Mouse (Mus musculus) stomach, postnatal 0 days (tissue): Measurements from ENCODE around the gene Prmt8. TPM values are rescaled to one million over a fixed set of nuclear protein-coding genes. Genes with fewer than 3 reads are reported as not detected.

Experiments
- ATAC-seq: fragments of 200-750 bp; cut with Nextera tagmentation; 2 replicates; pipeline ENCODE4 v1.8.0; 2017; ENCODE audit not compliant: low FRiP score, low TSS enrichment
- DNase-seq: peaks from one replicate; pipeline ENCODE4 v3.0.0-alpha.2; 2016; ENCODE audit warnings: low spot score
- H3K27ac ChIP-seq: fragments of 300-500 bp; sonication (generic); replicated peaks from 2 replicates; pipeline ENCODE4 v1.5.1; 2014; ENCODE audit warnings: mild to moderate bottlenecking, control low read depth
- H3K27me3 ChIP-seq: fragments of 300-500 bp; sonication (generic); 2 replicates; pipeline ENCODE4 v1.6.1; 2014; ENCODE audit warnings: low read length; ENCODE audit not compliant: control insufficient read depth, insufficient read depth
- H3K36me3 ChIP-seq: fragments of 300-500 bp; sonication (generic); 2 replicates; pipeline ENCODE4 v1.6.1; 2014; ENCODE audit warnings: low read length, mixed read lengths; ENCODE audit not compliant: control insufficient read depth, insufficient read depth
- H3K4me1 ChIP-seq: fragments of 300-500 bp; sonication (generic); replicated peaks from 2 replicates; pipeline ENCODE4 v1.6.1; 2014; ENCODE audit warnings: antibody characterized with exemption; ENCODE audit not compliant: control insufficient read depth, insufficient read depth
- H3K4me2 ChIP-seq: fragments of 300-500 bp; sonication (generic); replicated peaks from 2 replicates; pipeline ENCODE4 v1.6.1; 2014; ENCODE audit warnings: low read depth, mild to moderate bottlenecking, control low read depth, moderate library complexity
- H3K4me3 ChIP-seq: fragments of 300-500 bp; sonication (generic); 2 replicates; pipeline ENCODE4 v1.5.1; 2014; ENCODE audit warnings: low read depth, low read length, control low read depth
- H3K9ac ChIP-seq: fragments of 300-500 bp; sonication (generic); 2 replicates; pipeline ENCODE4 v1.6.1; 2014; ENCODE audit warnings: mild to moderate bottlenecking, low read length, control low read depth, mixed read lengths
- H3K9me3 ChIP-seq: fragments of 300-500 bp; sonication (generic); 2 replicates; pipeline ENCODE4 v1.6.1; 2016; ENCODE audit warnings: low read length; ENCODE audit not compliant: control insufficient read depth
- CTCF ChIP-seq: IDR thresholded peaks from 2 replicates; pipeline ENCODE4 v1.5.1; 2016; ENCODE audit warnings: antibody characterized with exemption, low read depth, mild to moderate bottlenecking, moderate library complexity
- EP300 ChIP-seq: optimal IDR thresholded peaks from 2 replicates; pipeline ENCODE3; 2016; ENCODE audit warnings: antibody characterized with exemption
- WGBS: fragments of 180-500 bp; shearing (Covaris S2); extraction: QIAGEN DNeasy Blood & Tissue Kit; methylation state at CpG from one replicate; pipeline ENCODE4 v1.1.7; 2014; 5-methylcytosine and 5-hydroxymethylcytosine counted together
- polyA plus RNA-seq: library from polyadenylated mRNA; unstranded; fragments of >200 nt; fragmentation: Nextera tagmentation; extraction: Ambion mirVana; gene quantifications from 2 replicates; pipeline ENCODE4 v1.2.1, GENCODE M21; 2015

Prmt8 gene
- polyA plus RNA-seq, 1 experiment from 2014 or later = 0.12 TPM

DNA sequence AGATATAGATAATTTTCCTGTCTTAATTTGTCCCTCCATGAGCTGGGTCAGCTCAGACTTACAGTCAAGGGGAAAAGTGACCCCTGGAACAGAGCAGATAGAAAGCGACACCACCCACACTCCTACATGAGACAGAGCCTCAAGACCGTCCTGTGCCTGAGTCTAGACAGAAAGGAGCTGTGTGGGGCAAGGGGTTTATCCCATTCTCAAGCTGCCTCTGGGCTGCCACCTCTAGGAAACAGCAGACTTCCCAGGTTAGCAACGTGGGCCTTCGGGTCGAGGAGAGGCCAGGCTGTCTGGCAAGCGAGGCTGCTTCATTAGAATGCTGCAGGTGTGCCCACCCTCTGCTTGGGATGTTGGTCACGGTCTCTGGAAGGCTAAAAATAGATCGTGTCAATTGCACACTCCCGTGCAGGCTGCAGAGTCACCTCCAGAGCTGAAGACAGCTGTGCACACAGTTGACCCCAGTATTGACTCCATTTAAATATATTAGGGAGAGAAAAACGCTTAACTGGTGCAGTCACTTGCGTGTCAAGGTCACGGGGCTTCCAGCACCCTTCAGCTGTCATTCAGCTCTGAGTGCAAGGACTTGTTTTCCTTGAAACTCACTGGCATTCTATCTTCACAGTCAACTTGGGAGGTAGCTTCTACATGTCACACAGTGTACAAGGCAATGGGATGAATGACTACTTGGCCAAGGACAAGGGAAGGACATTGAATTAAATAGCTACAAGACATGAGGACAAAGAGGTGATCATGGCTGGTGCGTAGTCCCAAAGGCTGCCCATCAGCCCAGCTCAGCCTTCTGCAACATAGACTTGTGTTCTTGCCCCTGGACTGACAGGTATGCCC lies 33.9 kb downstream of the Prmt8 start:
- Histone ChIP-seq H3K36me3 (no peaks in the 10 kb centered on the region), H3K27ac (no peak overlapping the region), H3K9ac (no peak overlapping the region), H3K4me1 (no peaks in the 10 kb centered on the region), H3K4me2 (no peak overlapping the region), H3K9me3 (no peaks in the 10 kb centered on the region), H3K27me3 (no peaks in the 10 kb centered on the region), H3K4me3 (no peak overlapping the region)
- 49% methylated on average over 13 of the region's 13 CpGs for WGBS
- ATAC-seq = no peak
- DNase-seq = no peak
- TF ChIP-seq CTCF = no peak
- TF ChIP-seq EP300 = no peak

DNA sequence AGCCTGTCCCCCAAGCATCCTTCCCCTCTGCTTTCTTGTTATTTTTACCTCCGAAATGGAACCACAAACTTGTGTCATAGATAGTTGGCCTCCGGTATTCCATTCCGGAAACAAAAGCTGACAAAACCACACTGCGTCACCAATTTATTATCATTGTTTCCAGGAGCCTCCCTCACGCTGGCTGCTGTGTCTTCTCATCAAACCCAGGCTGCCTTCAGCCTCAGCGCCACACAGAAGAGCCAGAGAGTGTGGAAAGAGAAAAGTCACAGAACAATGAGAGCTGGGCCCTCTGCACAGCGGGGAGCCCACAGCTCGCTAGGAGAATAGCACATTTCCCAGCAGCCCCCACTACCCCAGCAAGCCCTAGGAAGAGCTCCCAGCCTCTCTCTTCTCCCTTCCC lies 46.1 kb downstream of the Prmt8 start:
- 58% methylated on average over 8 of the region's 8 CpGs for WGBS
- H3K27me3 ChIP-seq = no peaks in the 10 kb centered on the region
- no peak overlapping the region for H3K4me2 ChIP-seq
- no peak overlapping the region for H3K4me3 ChIP-seq
- no peaks in the 10 kb centered on the region for H3K36me3 ChIP-seq
- no peak overlapping the region for H3K9ac ChIP-seq
- no peak for DNase-seq
- no peaks in the 10 kb centered on the region for H3K9me3 ChIP-seq
- H3K4me1 ChIP-seq = no peaks in the 10 kb centered on the region
- no peak for TF ChIP-seq EP300
- TF ChIP-seq CTCF = no peak
- no peak overlapping the region for H3K27ac ChIP-seq
- no peak for ATAC-seq

DNA sequence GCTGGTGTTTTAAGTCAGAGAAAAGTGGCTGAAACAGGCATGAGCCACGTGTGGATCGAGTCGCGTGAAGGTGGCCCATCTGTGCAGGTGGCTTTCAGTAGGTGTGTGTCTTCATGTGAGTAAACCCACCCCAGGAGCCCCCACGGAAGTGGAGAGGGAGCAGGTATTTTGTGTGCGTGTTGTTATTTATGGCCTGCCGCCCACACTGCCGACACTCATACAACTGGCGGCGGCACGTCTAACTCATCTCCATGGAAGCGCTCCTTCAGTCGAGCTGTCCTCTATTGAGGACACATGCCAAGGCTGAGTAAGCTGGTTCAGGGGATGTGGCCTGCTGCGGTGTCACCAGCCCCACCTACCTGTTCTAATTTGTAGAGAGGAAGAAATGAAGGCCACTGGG lies 49.4 kb downstream of the Prmt8 start:
- no peaks in the 10 kb centered on the region for H3K27me3 ChIP-seq
- H3K4me3 ChIP-seq = no peak overlapping the region
- H3K36me3 ChIP-seq = no peaks in the 10 kb centered on the region
- no peaks in the 10 kb centered on the region for H3K9me3 ChIP-seq
- WGBS = 85% methylated on average over 14 of the region's 14 CpGs
- TF ChIP-seq CTCF = no peak
- TF ChIP-seq EP300 = no peak
- no peak overlapping the region for H3K4me2 ChIP-seq
- H3K9ac ChIP-seq = no peak overlapping the region
- no peak for ATAC-seq
- no peaks in the 10 kb centered on the region for H3K4me1 ChIP-seq
- H3K27ac ChIP-seq = no peak overlapping the region
- DNase-seq = no peak

DNA sequence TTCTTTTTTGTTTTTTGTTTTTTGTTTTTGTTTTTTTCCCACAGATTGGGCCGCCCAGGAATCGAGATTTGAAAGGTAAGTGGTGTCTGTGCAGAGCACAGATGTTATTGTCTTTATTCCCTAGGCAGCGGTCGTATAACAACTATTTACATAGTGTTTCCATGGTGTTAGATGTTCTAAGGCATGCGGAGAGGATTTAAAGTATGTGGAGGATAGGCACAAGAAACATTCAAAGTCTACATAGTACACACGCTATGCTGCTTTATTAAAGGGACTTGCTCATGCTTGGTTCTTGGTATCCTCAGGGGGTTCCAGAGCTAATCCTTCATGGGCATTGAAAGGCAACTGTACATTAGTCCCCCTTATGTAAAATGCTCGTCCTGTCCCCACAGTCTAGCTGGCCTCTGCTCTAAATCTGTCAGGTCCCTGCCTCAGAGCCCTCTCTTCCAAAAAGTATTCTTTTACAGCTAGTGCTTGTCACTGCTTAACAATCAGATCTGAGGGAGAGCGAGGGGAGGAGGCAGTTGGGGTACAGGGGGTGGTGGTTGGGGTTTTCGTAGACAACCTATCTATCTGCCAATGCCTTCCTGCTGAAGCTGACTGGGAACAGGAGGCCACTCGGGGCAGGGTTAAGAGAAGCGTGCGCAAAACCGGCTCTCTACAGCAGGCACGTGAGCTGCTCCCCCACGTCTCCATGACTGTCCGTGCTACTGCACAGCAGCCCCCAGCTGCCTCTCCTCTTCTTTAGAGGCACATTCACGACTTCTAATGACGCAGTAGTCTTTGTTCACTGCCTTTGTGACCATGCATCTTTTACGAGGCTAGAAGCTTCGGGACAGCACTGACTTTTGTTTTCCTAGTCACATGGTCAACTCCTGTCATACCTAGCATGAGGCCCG lies 51.8 kb downstream of the Prmt8 start:
- Histone ChIP-seq H3K27ac (no peak overlapping the region), H3K9ac (no peak overlapping the region), H3K9me3 (no peaks in the 10 kb centered on the region), H3K4me2 (no peak overlapping the region), H3K4me3 (no peak overlapping the region), H3K27me3 (no peaks in the 10 kb centered on the region), H3K4me1 (no peaks in the 10 kb centered on the region), H3K36me3 (no peaks in the 10 kb centered on the region)
- DNase-seq (no peak), ATAC-seq (no peak)
- TF ChIP-seq EP300 (no peak), CTCF (no peak)
- WGBS = 49% methylated on average over 21 of the region's 21 CpGs

DNA sequence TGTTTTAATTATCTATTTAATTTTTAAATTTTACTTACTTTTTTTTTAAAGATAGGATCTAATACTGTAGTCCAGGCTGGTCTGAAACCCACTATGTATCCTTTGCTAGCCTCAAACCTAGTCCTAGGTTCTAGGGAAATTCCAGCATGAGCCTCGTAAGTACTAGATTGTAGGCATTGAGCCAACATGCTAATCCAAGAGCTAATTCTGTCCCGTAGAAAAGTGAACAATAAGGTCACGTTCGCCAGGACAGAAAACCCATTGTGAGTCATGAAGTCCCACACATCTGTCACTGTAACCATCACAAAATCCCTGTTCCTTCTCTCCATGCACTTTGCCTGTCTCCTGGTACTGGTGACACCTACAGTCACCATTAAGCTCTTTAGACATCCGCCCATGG lies 53.8 kb downstream of the Prmt8 start:
- no peak for DNase-seq
- TF ChIP-seq CTCF (no peak), EP300 (no peak)
- no peaks in the 10 kb centered on the region for H3K36me3 ChIP-seq
- H3K4me1 ChIP-seq = no peaks in the 10 kb centered on the region
- ATAC-seq = no peak
- H3K4me3 ChIP-seq = no peak overlapping the region
- no peak overlapping the region for H3K27ac ChIP-seq
- no peaks in the 10 kb centered on the region for H3K9me3 ChIP-seq
- H3K9ac ChIP-seq = no peak overlapping the region
- WGBS = 50% methylated on average over 5 of the region's 5 CpGs
- no peak overlapping the region for H3K4me2 ChIP-seq
- no peaks in the 10 kb centered on the region for H3K27me3 ChIP-seq

DNA sequence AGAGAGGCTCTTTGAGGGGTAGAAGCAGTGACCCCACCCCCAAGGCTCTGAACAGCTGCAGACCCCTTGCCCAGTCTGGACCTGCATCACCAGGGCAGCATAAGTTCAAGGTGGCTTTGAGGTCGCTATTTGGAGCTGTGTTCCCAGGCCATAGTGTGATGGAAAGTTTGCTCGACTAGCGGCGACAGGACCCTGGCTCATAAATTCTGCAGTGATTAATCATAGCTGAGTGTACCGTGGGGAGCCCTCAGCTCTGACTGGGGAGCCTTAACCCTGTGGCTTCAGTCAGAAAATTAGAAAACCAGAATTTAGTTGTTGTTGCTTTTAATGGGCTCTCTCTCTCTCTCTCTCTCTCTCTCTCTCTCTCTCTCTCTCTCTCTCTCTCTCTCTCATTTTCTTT lies 54.4 kb downstream of the Prmt8 start:
- WGBS = 31% methylated on average over 5 of the region's 5 CpGs
- ATAC-seq (no peak; the same call in 1 of the 2 replicates), DNase-seq (no peak)
- TF ChIP-seq EP300 (no peak), CTCF (no peak)
- Histone ChIP-seq H3K4me1 (no peaks in the 10 kb centered on the region), H3K9ac (no peak overlapping the region), H3K27ac (no peak overlapping the region), H3K27me3 (no peaks in the 10 kb centered on the region), H3K36me3 (no peaks in the 10 kb centered on the region), H3K4me2 (no peak overlapping the region), H3K9me3 (no peaks in the 10 kb centered on the region), H3K4me3 (no peak overlapping the region)
